13 mouse cellular contexts compared by ENCODE assay signal in genomic region chr4:141595605-141596268, GRCm38 (mm10). TPM values are rescaled to one million over a fixed set of nuclear protein-coding genes. Genes with fewer than 3 reads are reported as not detected.
DNase-seq lines count a peak whose midpoint lies in the region; ATAC-seq and TF ChIP-seq lines count a peak whose summit lies in the region.
"Had no signal": no experiment of that assay in that cellular context is flagged by ENCODE, and none has a peak within 500 bp of the region (broad histone marks: within the 10 kb centered on the region; RNA-seq: fewer than 3 reads in every experiment).

No protein-coding gene starts in this region.

- peaks cover 17% of the 10 kb centered on the region for H3K4me1 ChIP-seq in heart, postnatal 0 days (ENCODE audit: control insufficient read depth, insufficient read depth)
- peaks cover 13% of the 10 kb centered on the region; the same call in 1 of the 2 replicates for H3K4me1 ChIP-seq in midbrain, postnatal 0 days (ENCODE audit: insufficient read depth, low read length)
- H3K4me1 ChIP-seq in midbrain, embryonic 16.5 days (ENCODE audit: control insufficient read depth, insufficient read depth, low read length) = peaks cover 10% of the 10 kb centered on the region
- peaks cover 19% of the 10 kb centered on the region for H3K4me1 ChIP-seq in midbrain, embryonic 14.5 days (ENCODE audit: control insufficient read depth, insufficient read depth, low read length)

- H3K27ac ChIP-seq in heart, postnatal 0 days (ENCODE audit: low read depth) = no peak overlapping the region
- no peak overlapping the region for H3K27ac ChIP-seq in midbrain, postnatal 0 days (ENCODE audit: low read depth, low read length)
- no peak overlapping the region for H3K27ac ChIP-seq in midbrain, embryonic 16.5 days (ENCODE audit: low read length)
- no peak overlapping the region for H3K27ac ChIP-seq in midbrain, embryonic 14.5 days (replicated peaks; ENCODE audit: low read depth, low read length)
- H3K27ac ChIP-seq: hindbrain, embryonic 12.5 days; lung, embryonic 15.5 days had no signal

- H3K9ac ChIP-seq in heart, postnatal 0 days (replicated peaks; ENCODE audit: low read depth, low read length) = no peak overlapping the region
- H3K9ac ChIP-seq in midbrain, postnatal 0 days (replicated peaks; ENCODE audit: low read length, poor library complexity, severe bottlenecking) = no peak overlapping the region
- no peak overlapping the region for H3K9ac ChIP-seq in midbrain, embryonic 16.5 days (ENCODE audit: low read depth, low read length)
- no peak overlapping the region for H3K9ac ChIP-seq in midbrain, embryonic 14.5 days (replicated peaks; ENCODE audit: low read length)
- H3K9ac ChIP-seq: hindbrain, embryonic 12.5 days; lung, embryonic 15.5 days had no signal

- H3K9me3 ChIP-seq in heart, postnatal 0 days (replicated peaks; ENCODE audit: control insufficient read depth, low read length) = no peaks in the 10 kb centered on the region
- H3K9me3 ChIP-seq in midbrain, postnatal 0 days (ENCODE audit: low read length) = no peaks in the 10 kb centered on the region
- H3K9me3 ChIP-seq in midbrain, embryonic 16.5 days (replicated peaks; ENCODE audit: control insufficient read depth, low read length, poor library complexity, severe bottlenecking) = no peaks in the 10 kb centered on the region
- no peaks in the 10 kb centered on the region for H3K9me3 ChIP-seq in midbrain, embryonic 14.5 days (ENCODE audit: control insufficient read depth, low read length)
- H3K9me3 ChIP-seq: hindbrain, embryonic 12.5 days; lung, embryonic 15.5 days had no signal

- H3K27me3 ChIP-seq in heart, postnatal 0 days (ENCODE audit: control insufficient read depth, insufficient read depth, low read length) = no peaks in the 10 kb centered on the region
- no peaks in the 10 kb centered on the region for H3K27me3 ChIP-seq in midbrain, postnatal 0 days (ENCODE audit: insufficient read depth, low read length)
- H3K27me3 ChIP-seq in midbrain, embryonic 16.5 days (ENCODE audit: control insufficient read depth, insufficient read depth, low read depth, low read length) = no peaks in the 10 kb centered on the region
- no peaks in the 10 kb centered on the region for H3K27me3 ChIP-seq in midbrain, embryonic 14.5 days (ENCODE audit: control insufficient read depth, insufficient read depth, low read length)
- H3K27me3 ChIP-seq: lung, embryonic 15.5 days had no signal

- no peak for ATAC-seq in heart, postnatal 0 days (ENCODE audit: insufficient read depth, low read depth)
- no peak for ATAC-seq in midbrain, postnatal 0 days (ENCODE audit: low FRiP score)
- ATAC-seq in midbrain, embryonic 16.5 days = no peak
- ATAC-seq in midbrain, embryonic 14.5 days (ENCODE audit: low FRiP score, low TSS enrichment) = no peak

- TF ChIP-seq EP300 in heart, postnatal 0 days (IDR thresholded peaks at IDR 0.05; ENCODE audit: low read depth) = no peak

- DNase-seq in heart, postnatal 0 days (ENCODE audit: low spot score) = no peak
- no peak for DNase-seq in heart, postnatal 14 days
- no peak for DNase-seq in midbrain, postnatal 0 days (ENCODE audit: low spot score)
- peak; percentile 77 for DNase-seq in kidney, postnatal 10 days
- DNase-seq in adrenal gland, adult 2 months = no peak
- DNase-seq in midbrain, embryonic 14.5 days = no peak
- no peak for DNase-seq in layer of hippocampus, postnatal 10 days (ENCODE audit: low spot score in 2 of 2)
- DNase-seq: heart, adult 18-20 months had no signal

- peak; percentile 14; the same call in 1 of the 2 replicates for TF ChIP-seq CTCF in heart, postnatal 0 days (IDR thresholded peaks at IDR 0.05; ENCODE audit: low read depth)
- 0 out of 2 replicates have a peak, but pooled peaks have one; percentile 18 for TF ChIP-seq CTCF in midbrain, postnatal 0 days (IDR thresholded peaks at IDR 0.05)

- WGBS in heart, postnatal 0 days = 73% methylated on average over 9 of the region's 9 CpGs
- WGBS in midbrain, postnatal 0 days = 78% methylated on average over 9 of the region's 9 CpGs
- WGBS in midbrain, embryonic 16.5 days = 78% methylated on average over 9 of the region's 9 CpGs
- 84% methylated on average over 9 of the region's 9 CpGs for WGBS in midbrain, embryonic 14.5 days

- H3K4me3 ChIP-seq in heart, postnatal 0 days (ENCODE audit: low read depth, low read length) = no peak overlapping the region
- H3K4me3 ChIP-seq in midbrain, postnatal 0 days (ENCODE audit: low read depth, low read length) = no peak overlapping the region
- H3K4me3 ChIP-seq in midbrain, embryonic 16.5 days (ENCODE audit: low read depth, low read length) = no peak overlapping the region
- H3K4me3 ChIP-seq in midbrain, embryonic 14.5 days (replicated peaks; ENCODE audit: low read depth, low read length) = no peak overlapping the region
- H3K4me3 ChIP-seq: hindbrain, embryonic 12.5 days; lung, embryonic 15.5 days had no signal

- H3K4me2 ChIP-seq in heart, postnatal 0 days (ENCODE audit: low read depth, low read length) = no peak overlapping the region
- no peak overlapping the region for H3K4me2 ChIP-seq in midbrain, postnatal 0 days (ENCODE audit: low read depth, low read length, poor library complexity, severe bottlenecking)
- H3K4me2 ChIP-seq in midbrain, embryonic 16.5 days (ENCODE audit: low read length) = no peak overlapping the region
- H3K4me2 ChIP-seq in midbrain, embryonic 14.5 days (ENCODE audit: low read length) = no peak overlapping the region
- H3K4me2 ChIP-seq: hindbrain, embryonic 12.5 days; lung, embryonic 15.5 days had no signal

- H3K36me3 ChIP-seq in heart, postnatal 0 days (replicated peaks; ENCODE audit: control insufficient read depth, insufficient read depth, low read length) = peaks cover 38% of the 10 kb centered on the region
- no peaks in the 10 kb centered on the region for H3K36me3 ChIP-seq in midbrain, postnatal 0 days (ENCODE audit: insufficient read depth, low read length)
- H3K36me3 ChIP-seq in midbrain, embryonic 16.5 days (ENCODE audit: control insufficient read depth, insufficient read depth, low read length) = peaks cover 5% of the 10 kb centered on the region; the same call in 1 of the 2 replicates
- H3K36me3 ChIP-seq in midbrain, embryonic 14.5 days (ENCODE audit: control insufficient read depth, insufficient read depth, low read length) = no peaks in the 10 kb centered on the region

- intact Hi-C loops in heart, postnatal 14 days (cut with DNase I) = no loop called here

RNA-seq across cellular contexts. Expression of gene Fblim1, which starts 10.2 kb away (rescaled TPM):
- 48.3 and 61.5 TPM in 2 replicates for total RNA-seq in heart, postnatal 0 days (2014; rRNA removed; ENCODE audit: low replicate concordance)
- polyA plus RNA-seq in heart, postnatal 0 days (2015; fragmentation: Nextera tagmentation; extraction: Ambion mirVana) = 47.1 and 57.5 TPM in 2 replicates
- 100 to 1,000 TPM; 299 to 338 TPM for total RNA-seq in heart, postnatal 14 days (2021)
- 24.0 and 26.2 TPM in 2 replicates for total RNA-seq in midbrain, postnatal 0 days (2014; rRNA removed)
- 23.1 and 24.1 TPM in 2 replicates for polyA plus RNA-seq in midbrain, postnatal 0 days (2015; fragmentation: Nextera tagmentation; extraction: Ambion mirVana)
- 35.6 and 37.8 TPM in 2 replicates for polyA plus RNA-seq in midbrain, embryonic 16.5 days (2015; fragmentation: Nextera tagmentation; extraction: Ambion mirVana)
- total RNA-seq in adrenal gland, adult 2 months (2021) = 10 to 100 TPM in 1 of 2 experiments, 1 to 10 TPM in 1; 9.0 to 23.0 TPM
- polyA plus RNA-seq in adrenal gland, adult 2 months (2012; rRNA removed) = 10.4 and 12.8 TPM in 2 replicates
- polyA plus RNA-seq in midbrain, embryonic 14.5 days (2014; fragmentation: Nextera tagmentation; extraction: Ambion mirVana) = 32.6 and 34.2 TPM in 2 replicates
- 1 to 10 TPM; 4.6 to 5.0 TPM for total RNA-seq in layer of hippocampus, postnatal 10 days (2021)

RNA-seq across cellular contexts. Expression of gene Tmem82, which starts 22.7 kb away (rescaled TPM):
- 0.89 and 6.1 TPM in 2 replicates for total RNA-seq in heart, postnatal 0 days (2014; rRNA removed; ENCODE audit: low replicate concordance)
- polyA plus RNA-seq in heart, postnatal 0 days (2015; fragmentation: Nextera tagmentation; extraction: Ambion mirVana) = 6.8 and 7.3 TPM in 2 replicates
- total RNA-seq in heart, postnatal 14 days (2021) = 10 to 100 TPM; 30.1 to 35.4 TPM
- total RNA-seq in midbrain, postnatal 0 days (2014; rRNA removed) = 0.33 and 1.4 TPM in 2 replicates
- polyA plus RNA-seq in midbrain, postnatal 0 days (2015; fragmentation: Nextera tagmentation; extraction: Ambion mirVana) = 0.68 and 0.85 TPM in 2 replicates
- 0.14 and 0.43 TPM in 2 replicates for polyA plus RNA-seq in midbrain, embryonic 16.5 days (2015; fragmentation: Nextera tagmentation; extraction: Ambion mirVana)
- total RNA-seq in adrenal gland, adult 2 months (2021) = 1 to 10 TPM in 1 of 2 experiments, under 1 TPM in 1; 0.93 to 1.6 TPM
- 2.8 TPM in 2 replicates for polyA plus RNA-seq in adrenal gland, adult 2 months (2012; rRNA removed)
- polyA plus RNA-seq in midbrain, embryonic 14.5 days (2014; fragmentation: Nextera tagmentation; extraction: Ambion mirVana) = 0.08 and 0.16 TPM in 2 replicates
- total RNA-seq in layer of hippocampus, postnatal 10 days (2021) = under 1 TPM; 0.69 to 0.98 TPM

RNA-seq across cellular contexts. Expression of gene Slc25a34, which starts 27.9 kb away (rescaled TPM):
- total RNA-seq in heart, postnatal 0 days (2014; rRNA removed; ENCODE audit: low replicate concordance) = 12.8 and 56.2 TPM in 2 replicates
- polyA plus RNA-seq in heart, postnatal 0 days (2015; fragmentation: Nextera tagmentation; extraction: Ambion mirVana) = 17.9 and 20.6 TPM in 2 replicates
- total RNA-seq in heart, postnatal 14 days (2021) = 100 to 1,000 TPM; 121 TPM
- total RNA-seq in midbrain, postnatal 0 days (2014; rRNA removed) = 7.4 and 10.6 TPM in 2 replicates
- 2.0 and 2.1 TPM in 2 replicates for polyA plus RNA-seq in midbrain, postnatal 0 days (2015; fragmentation: Nextera tagmentation; extraction: Ambion mirVana)
- polyA plus RNA-seq in midbrain, embryonic 16.5 days (2015; fragmentation: Nextera tagmentation; extraction: Ambion mirVana) = 0.27 and 0.45 TPM in 2 replicates
- 10 to 100 TPM in 1 of 2 experiments, 1 to 10 TPM in 1; 9.2 to 14.2 TPM for total RNA-seq in adrenal gland, adult 2 months (2021)
- polyA plus RNA-seq in adrenal gland, adult 2 months (2012; rRNA removed) = 4.3 and 5.7 TPM in 2 replicates
- polyA plus RNA-seq in midbrain, embryonic 14.5 days (2014; fragmentation: Nextera tagmentation; extraction: Ambion mirVana) = 0.11 TPM in 1 of 2 replicates, not detected in the other
- total RNA-seq in layer of hippocampus, postnatal 10 days (2021) = 1 to 10 TPM; 2.4 TPM
- polyA plus RNA-seq: forebrain, embryonic 11.5 days; hindbrain, embryonic 12.5 days; stomach, embryonic 14.5 days had no signal

RNA-seq across cellular contexts. Expression of gene Spen, which starts 57.3 kb away (rescaled TPM):
- 2.3 and 5.9 TPM in 2 replicates for total RNA-seq in heart, postnatal 0 days (2014; rRNA removed; ENCODE audit: low replicate concordance)
- 4.3 and 4.9 TPM in 2 replicates for polyA plus RNA-seq in heart, postnatal 0 days (2015; fragmentation: Nextera tagmentation; extraction: Ambion mirVana)
- 10 to 100 TPM; 33.8 to 34.0 TPM for total RNA-seq in heart, postnatal 14 days (2021)
- 20.0 and 23.2 TPM in 2 replicates for total RNA-seq in midbrain, postnatal 0 days (2014; rRNA removed)
- polyA plus RNA-seq in midbrain, postnatal 0 days (2015; fragmentation: Nextera tagmentation; extraction: Ambion mirVana) = 8.6 and 13.6 TPM in 2 replicates
- polyA plus RNA-seq in midbrain, embryonic 16.5 days (2015; fragmentation: Nextera tagmentation; extraction: Ambion mirVana) = 13.6 and 19.2 TPM in 2 replicates
- 10 to 100 TPM; 37.8 to 55.3 TPM for total RNA-seq in adrenal gland, adult 2 months (2021)
- polyA plus RNA-seq in adrenal gland, adult 2 months (2012; rRNA removed) = 63.9 and 76.4 TPM in 2 replicates
- polyA plus RNA-seq in midbrain, embryonic 14.5 days (2014; fragmentation: Nextera tagmentation; extraction: Ambion mirVana) = 17.3 and 23.9 TPM in 2 replicates
- total RNA-seq in layer of hippocampus, postnatal 10 days (2021) = 10 to 100 TPM; 62.9 to 64.5 TPM
